In the genomic region with DNA sequence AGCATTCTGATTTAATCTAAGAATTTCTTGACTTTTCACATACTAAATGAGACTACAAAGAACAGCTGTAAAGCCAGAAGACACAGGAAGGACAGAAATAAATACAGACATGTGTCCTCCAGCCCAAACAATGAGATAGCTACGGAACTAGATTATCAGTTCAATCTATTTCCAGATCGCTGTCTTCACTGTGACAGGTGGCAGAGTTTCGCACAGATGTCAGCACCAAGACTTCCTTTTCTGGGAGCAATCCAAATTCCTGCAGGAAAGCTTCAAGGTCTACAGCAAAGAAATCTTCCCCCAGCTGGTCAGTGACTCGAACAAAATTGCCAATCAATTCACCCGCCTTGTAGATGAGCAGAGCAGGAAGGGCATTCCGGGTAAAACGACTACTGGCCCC, we compare ENCODE assay signal across 20 mouse cellular contexts. TPM values are rescaled to one million over a fixed set of nuclear protein-coding genes. Genes with fewer than 3 reads are reported as not detected.
DNase-seq lines count a peak whose midpoint lies in the region; ATAC-seq and TF ChIP-seq lines count a peak whose summit lies in the region.
"Had no signal": no experiment of that assay in that cellular context is flagged by ENCODE, and none has a peak within 500 bp of the region (broad histone marks: within the 10 kb centered on the region; RNA-seq: fewer than 3 reads in every experiment).

No protein-coding gene starts in this region.

- no peak for TF ChIP-seq POLR2A in myocyte (IDR thresholded peaks at IDR 0.05; ENCODE audit: insufficient read length, low read depth)

- ATAC-seq in kidney, embryonic 16.5 days (ENCODE audit: low FRiP score, low TSS enrichment): no peak
- no peak for ATAC-seq in hindbrain, embryonic 11.5 days (ENCODE audit: low FRiP score)
- ATAC-seq in hindbrain, postnatal 0 days: no peak
- ATAC-seq: Patski had no signal

- peaks cover 55% of the 10 kb centered on the region for H3K36me3 ChIP-seq in kidney, embryonic 16.5 days (ENCODE audit: insufficient read depth, low read length)
- H3K36me3 ChIP-seq in myocyte (ENCODE audit: control insufficient read depth, insufficient read depth): peaks cover 45% of the 10 kb centered on the region
- H3K36me3 ChIP-seq in hindbrain, embryonic 11.5 days (ENCODE audit: control insufficient read depth, insufficient read depth, low read length): peaks cover 24% of the 10 kb centered on the region
- peaks cover 38% of the 10 kb centered on the region for H3K36me3 ChIP-seq in hindbrain, postnatal 0 days (ENCODE audit: insufficient read depth, low read length)

- no peak overlapping the region for H3K9ac ChIP-seq in kidney, embryonic 16.5 days (replicated peaks; ENCODE audit: low read length)
- H3K9ac ChIP-seq in hindbrain, embryonic 11.5 days (ENCODE audit: low read depth, low read length): no peak overlapping the region
- H3K9ac ChIP-seq in hindbrain, postnatal 0 days (replicated peaks; ENCODE audit: low read length): no peak overlapping the region
- H3K9ac ChIP-seq: lung, embryonic 14.5 days had no signal

- DNase-seq in adrenal gland, adult 2 months: peak; percentile 25
- DNase-seq in adrenal gland, postnatal 4 days (ENCODE audit: low spot score in 2 of 2): no peak
- DNase-seq in kidney, postnatal 10 days: peak; percentile 12
- peak; percentile 45 for DNase-seq in kidney, postnatal 14 days
- DNase-seq in hindbrain, embryonic 11.5 days (ENCODE audit: low spot score): no peak
- no peak for DNase-seq in hindbrain, postnatal 0 days (ENCODE audit: low spot score)
- DNase-seq: cerebellum, adult 9-11 months; embryo, embryonic 11 days; liver; lung, embryonic 14.5 days; thymus, postnatal 14 days had no signal

- H3ac ChIP-seq in myocyte (ENCODE audit: control insufficient read depth, insufficient read length): no peak overlapping the region

- no peak for TF ChIP-seq CTCF in hindbrain, postnatal 0 days (IDR thresholded peaks at IDR 0.05; ENCODE audit: low read depth)

- no peaks in the 10 kb centered on the region for H3K27me3 ChIP-seq in kidney, embryonic 16.5 days (ENCODE audit: insufficient read depth, low read length)
- H3K27me3 ChIP-seq in myocyte (ENCODE audit: control insufficient read depth, insufficient read depth, insufficient read length): no peaks in the 10 kb centered on the region
- H3K27me3 ChIP-seq in hindbrain, embryonic 11.5 days (ENCODE audit: control insufficient read depth, insufficient read depth, low read length): no peaks in the 10 kb centered on the region
- no peaks in the 10 kb centered on the region for H3K27me3 ChIP-seq in hindbrain, postnatal 0 days (ENCODE audit: insufficient read depth, low read length)
- H3K27me3 ChIP-seq: CH12.LX, Patski had no signal

- no peaks in the 10 kb centered on the region for H3K4me1 ChIP-seq in kidney, embryonic 16.5 days (ENCODE audit: insufficient read depth, low read length)
- no peaks in the 10 kb centered on the region for H3K4me1 ChIP-seq in hindbrain, embryonic 11.5 days (replicated peaks; ENCODE audit: control insufficient read depth, insufficient read depth, low read length)
- no peaks in the 10 kb centered on the region for H3K4me1 ChIP-seq in hindbrain, postnatal 0 days (ENCODE audit: insufficient read depth, low read length)

- no peak overlapping the region for H3K4me3 ChIP-seq in kidney, embryonic 16.5 days (ENCODE audit: low read length)
- H3K4me3 ChIP-seq in myocyte: no peak overlapping the region
- no peak overlapping the region for H3K4me3 ChIP-seq in hindbrain, embryonic 11.5 days (ENCODE audit: low read depth, low read length)
- H3K4me3 ChIP-seq in hindbrain, postnatal 0 days (ENCODE audit: low read length): no peak overlapping the region
- H3K4me3 ChIP-seq: heart, embryonic 10.5 days had no signal

- 69% methylated on average over 7 of the region's 7 CpGs for WGBS in kidney, embryonic 16.5 days
- 94% methylated on average over 7 of the region's 7 CpGs for WGBS in hindbrain, embryonic 11.5 days
- WGBS in hindbrain, postnatal 0 days: 85% methylated on average over 7 of the region's 7 CpGs

- H3K27ac ChIP-seq in kidney, embryonic 16.5 days (ENCODE audit: low read length): no peak overlapping the region
- no peak overlapping the region for H3K27ac ChIP-seq in hindbrain, embryonic 11.5 days (ENCODE audit: low read depth, low read length)
- H3K27ac ChIP-seq in hindbrain, postnatal 0 days: no peak overlapping the region
- H3K27ac ChIP-seq: heart, embryonic 10.5 days had no signal

- no peaks in the 10 kb centered on the region for H3K79me2 ChIP-seq in myocyte (ENCODE audit: control insufficient read depth, insufficient read depth)

- no peaks in the 10 kb centered on the region for H3K9me3 ChIP-seq in kidney, embryonic 16.5 days (ENCODE audit: low read length)
- H3K9me3 ChIP-seq in hindbrain, embryonic 11.5 days (ENCODE audit: control insufficient read depth, low read length): no peaks in the 10 kb centered on the region
- no peaks in the 10 kb centered on the region for H3K9me3 ChIP-seq in hindbrain, postnatal 0 days (ENCODE audit: low read length)
- H3K9me3 ChIP-seq: heart, embryonic 10.5 days had no signal

- H3K4me2 ChIP-seq in kidney, embryonic 16.5 days (replicated peaks; ENCODE audit: low read depth, low read length): no peak overlapping the region
- no peak overlapping the region for H3K4me2 ChIP-seq in myocyte (ENCODE audit: low read depth)
- no peak overlapping the region for H3K4me2 ChIP-seq in hindbrain, embryonic 11.5 days (replicated peaks; ENCODE audit: low read depth, low read length)
- H3K4me2 ChIP-seq in hindbrain, postnatal 0 days (ENCODE audit: low read depth, low read length): no peak overlapping the region
- H3K4me2 ChIP-seq: lung, embryonic 14.5 days had no signal

TF ChIP-seq in myocyte, 11 proteins besides CTCF, POLR2A, EP300 and RAD21:
- TF ChIP-seq USF1 (IDR thresholded peaks at IDR 0.05; ENCODE audit: low read depth) (no peak), MYOG (IDR thresholded peaks at IDR 0.05; ENCODE audit: control insufficient read depth in 1 of 3, insufficient read depth in 1 of 3, insufficient read length in 2 of 3, low read depth in 2 of 3) (peak in 2 of 3 experiments; percentile 40 to 82), TCF12 (IDR thresholded peaks at IDR 0.05; ENCODE audit: insufficient read depth, poor library complexity, severe bottlenecking) (peak; percentile 72), MYOD1 (IDR thresholded peaks at IDR 0.05; ENCODE audit: control insufficient read depth in 1 of 3, insufficient read length in 2 of 3, low read depth in 2 of 3) (peak; percentile 10 to 90 (median 68)), CEBPB (IDR thresholded peaks at IDR 0.05; ENCODE audit: insufficient read depth, poor library complexity, severe bottlenecking) (no peak), TCF3 (IDR thresholded peaks at IDR 0.05; ENCODE audit: insufficient read length, low read depth) (peak; percentile 35), E2F4 (IDR thresholded peaks at IDR 0.05; ENCODE audit: insufficient read depth) (no peak), SRF (IDR thresholded peaks at IDR 0.05; ENCODE audit: control insufficient read depth, insufficient read length, low read depth) (no peak)

RNA-seq across cellular contexts. Expression of a gene that starts 7.5 kb away (rescaled TPM):
- 10 to 100 TPM; 44.3 to 47.1 TPM for total RNA-seq in adrenal gland, adult 2 months (2021)
- polyA plus RNA-seq in adrenal gland, adult 2 months (2012; rRNA removed): 3.4 and 4.1 TPM in 2 replicates
- total RNA-seq in adrenal gland, postnatal 4 days (2021): 10 to 100 TPM; 51.6 to 58.8 TPM
- 47.0 and 50.6 TPM in 2 replicates for polyA plus RNA-seq in kidney, embryonic 16.5 days (2015; fragmentation: Nextera tagmentation; extraction: Ambion mirVana)
- 15.6 TPM for polyA plus RNA-seq in myocyte (2012; fragmentation: generic; extraction: Trizol)
- 76.5 and 83.5 TPM in 2 replicates for polyA plus RNA-seq in hindbrain, embryonic 11.5 days (2014; fragmentation: Nextera tagmentation; extraction: Ambion mirVana)
- 33.5 and 35.9 TPM in 2 replicates for total RNA-seq in hindbrain, postnatal 0 days (2014; rRNA removed)
- 39.9 and 41.1 TPM in 2 replicates for polyA plus RNA-seq in hindbrain, postnatal 0 days (2015; fragmentation: Nextera tagmentation; extraction: Ambion mirVana)

RNA-seq across cellular contexts. Expression of a gene that starts 25.4 kb away (rescaled TPM):
- total RNA-seq in adrenal gland, adult 2 months (2021): not detected
- not detected in 2 replicates for polyA plus RNA-seq in adrenal gland, adult 2 months (2012; rRNA removed)
- total RNA-seq in adrenal gland, postnatal 4 days (2021): not detected
- not detected in 2 replicates for polyA plus RNA-seq in kidney, embryonic 16.5 days (2015; fragmentation: Nextera tagmentation; extraction: Ambion mirVana)
- polyA plus RNA-seq in myocyte (2012; fragmentation: generic; extraction: Trizol): not detected
- not detected in 2 replicates for polyA plus RNA-seq in hindbrain, embryonic 11.5 days (2014; fragmentation: Nextera tagmentation; extraction: Ambion mirVana)
- total RNA-seq in hindbrain, postnatal 0 days (2014; rRNA removed): not detected in 2 replicates
- not detected in 2 replicates for polyA plus RNA-seq in hindbrain, postnatal 0 days (2015; fragmentation: Nextera tagmentation; extraction: Ambion mirVana)
- total RNA-seq: CH12.LX; gastrocnemius, adult 18-20 months; heart, postnatal 25 days; layer of hippocampus, postnatal 10 days; neutrophil, adult 5-6 weeks had no signal
- polyA plus RNA-seq: heart, embryonic 10.5 days; lung, embryonic 14.5 days; Patski had no signal

Comparison
In these comparisons a context has a peak if more than half of its experiments do, and no peak if none do; other contexts are left out.
1. DNase-seq: peak in adrenal gland, adult 2 months (single experiment), kidney, postnatal 10 days (single experiment) and kidney, postnatal 14 days (single experiment); none in adrenal gland, postnatal 4 days (0 of 2), hindbrain, embryonic 11.5 days (single experiment) and hindbrain, postnatal 0 days (single experiment).